Mouse (Mus musculus) embryonic fibroblast, embryonic 13.5 days (primary cell): ENCODE measurements around the gene Smagp.

Source experiments
- CTCF ChIP-seq: IDR thresholded peaks from 2 replicates; pipeline ENCODE4 v1.5.1; 2011; ENCODE audit warnings: mild to moderate bottlenecking, control low read depth, low read length, moderate library complexity, borderline replicate concordance; ENCODE audit not compliant: insufficient read depth
- POLR2A ChIP-seq: IDR thresholded peaks from 2 replicates; pipeline ENCODE4 v1.6.1; 2011; ENCODE audit warnings: low read depth, mild to moderate bottlenecking, control low read depth, low read length, moderate library complexity

GRCm38 (mm10) chr15:100580108-100580507, 56.6 kb downstream of the Smagp start:
- TF ChIP-seq POLR2A (no peak), CTCF (no peak)
